Mouse (Mus musculus): Measurements from ENCODE around the gene Gspt1. TPM values are rescaled to one million over a fixed set of nuclear protein-coding genes. Genes with fewer than 3 reads are reported as not detected.

Gene Gspt1
- polyA plus RNA-seq, 2 experiments, result 36.1 to 44.4 TPM

GRCm38 (mm10) chr16:11200247-11200646 lies 53.9 kb downstream of the Gspt1 start:
- TF ChIP-seq EP300 (IDR thresholded peaks at IDR 0.05; ENCODE audit: low read depth), result no peak
- TF ChIP-seq CTCF (IDR thresholded peaks at IDR 0.05; ENCODE audit: low read depth), result no peak
- no peak overlapping the region for H3K9ac ChIP-seq (replicated peaks)
- H3K4me2 ChIP-seq (ENCODE audit: low read depth), result no peak overlapping the region
- peaks cover 57% of the 10 kb centered on the region for H3K36me3 ChIP-seq (replicated peaks; ENCODE audit: control insufficient read depth, insufficient read depth, low read depth)
- H3K27ac ChIP-seq, result no peak overlapping the region
- H3K4me1 ChIP-seq (replicated peaks; ENCODE audit: control insufficient read depth in 2 of 2, insufficient read depth in 2 of 2, low read length in 1 of 2), result peaks cover 13 to 25% of the 10 kb centered on the region in 2 experiments
- H3K4me3 ChIP-seq (ENCODE audit: insufficient read depth in 1 of 2, low read depth in 2 of 2, low read length in 2 of 2), result no peak overlapping the region
- 82% methylated on average over 3 of the region's 3 CpGs for WGBS (ENCODE audit: insufficient replicate concordance)
- no peak for ATAC-seq (ENCODE audit: insufficient read depth)
- no peak for DNase-seq (ENCODE audit: low read depth in 3 of 3, low spot score in 3 of 3)
- H3K9me3 ChIP-seq (ENCODE audit: control insufficient read depth, low read length), result no peaks in the 10 kb centered on the region
- H3K27me3 ChIP-seq (ENCODE audit: control insufficient read depth, insufficient read depth, low read length), result no peaks in the 10 kb centered on the region

DNA sequence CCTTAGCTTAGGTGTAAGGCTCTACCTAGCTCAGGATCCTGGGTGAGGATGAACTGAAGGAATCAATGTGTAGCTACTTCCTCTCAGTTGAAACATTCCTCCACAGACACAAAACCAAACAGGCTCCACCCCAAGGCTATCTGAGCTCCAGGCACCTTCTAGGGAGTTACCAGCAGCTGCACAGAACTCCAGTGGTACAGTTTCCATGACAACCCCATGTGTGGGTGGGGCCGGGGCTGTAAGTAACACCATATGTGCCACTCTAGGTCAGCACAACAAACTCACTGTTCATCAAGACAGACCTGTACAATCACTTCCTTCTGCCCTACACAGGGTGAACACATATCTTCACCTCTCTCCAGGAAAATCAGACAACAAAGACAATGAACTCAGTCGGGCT lies 55.7 kb downstream of the Gspt1 start:
- DNase-seq (ENCODE audit: low read depth in 3 of 3, low spot score in 3 of 3), result peak; percentile 47 to 55 (median 52)
- Histone ChIP-seq H3K4me2 (ENCODE audit: low read depth) (no peak overlapping the region), H3K4me1 (replicated peaks; ENCODE audit: control insufficient read depth in 2 of 2, insufficient read depth in 2 of 2, low read length in 1 of 2) (peaks cover 6 to 12% of the 10 kb centered on the region in 2 experiments), H3K36me3 (replicated peaks; ENCODE audit: control insufficient read depth, insufficient read depth, low read depth) (peaks cover 75% of the 10 kb centered on the region), H3K4me3 (ENCODE audit: insufficient read depth in 1 of 2, low read depth in 2 of 2, low read length in 2 of 2) (no peak overlapping the region), H3K9ac (replicated peaks) (no peak overlapping the region), H3K27me3 (ENCODE audit: control insufficient read depth, insufficient read depth, low read length) (no peaks in the 10 kb centered on the region), H3K27ac (no peak overlapping the region), H3K9me3 (ENCODE audit: control insufficient read depth, low read length) (no peaks in the 10 kb centered on the region)
- TF ChIP-seq CTCF (IDR thresholded peaks at IDR 0.05; ENCODE audit: low read depth), result no peak
- no peak for TF ChIP-seq EP300 (IDR thresholded peaks at IDR 0.05; ENCODE audit: low read depth)
- 50% methylated on average over 2 of the region's 2 CpGs for WGBS (ENCODE audit: insufficient replicate concordance)
- peak; percentile 36; the same call in 1 of the 2 replicates for ATAC-seq (ENCODE audit: insufficient read depth)

GRCm38 (mm10) chr16:11197052-11197451 lies 57.1 kb downstream of the Gspt1 start:
- no peak overlapping the region for H3K9ac ChIP-seq (replicated peaks)
- H3K4me3 ChIP-seq (ENCODE audit: insufficient read depth in 1 of 2, low read depth in 2 of 2, low read length in 2 of 2), result no peak overlapping the region
- peaks cover 4 to 12% of the 10 kb centered on the region in 2 experiments for H3K4me1 ChIP-seq (replicated peaks; ENCODE audit: control insufficient read depth in 2 of 2, insufficient read depth in 2 of 2, low read length in 1 of 2)
- DNase-seq (ENCODE audit: low read depth in 3 of 3, low spot score in 3 of 3) (no peak), ATAC-seq (ENCODE audit: insufficient read depth) (no peak)
- no peak overlapping the region for H3K4me2 ChIP-seq (ENCODE audit: low read depth)
- no peaks in the 10 kb centered on the region for H3K9me3 ChIP-seq (ENCODE audit: control insufficient read depth, low read length)
- WGBS (ENCODE audit: insufficient replicate concordance), result 78% methylated on average over 4 of the region's 4 CpGs
- no peak overlapping the region for H3K27ac ChIP-seq
- TF ChIP-seq CTCF (IDR thresholded peaks at IDR 0.05; ENCODE audit: low read depth) (no peak), EP300 (IDR thresholded peaks at IDR 0.05; ENCODE audit: low read depth) (no peak)
- H3K27me3 ChIP-seq (ENCODE audit: control insufficient read depth, insufficient read depth, low read length), result no peaks in the 10 kb centered on the region
- peaks cover 86% of the 10 kb centered on the region for H3K36me3 ChIP-seq (replicated peaks; ENCODE audit: control insufficient read depth, insufficient read depth, low read depth)

GRCm38 (mm10) chr16:11193231-11193630 lies 60.9 kb downstream of the Gspt1 start:
- Histone ChIP-seq H3K4me3 (ENCODE audit: insufficient read depth in 1 of 2, low read depth in 2 of 2, low read length in 2 of 2) (no peak overlapping the region), H3K27ac (no peak overlapping the region), H3K36me3 (replicated peaks; ENCODE audit: control insufficient read depth, insufficient read depth, low read depth) (peaks cover 57% of the 10 kb centered on the region), H3K4me1 (replicated peaks; ENCODE audit: control insufficient read depth in 2 of 2, insufficient read depth in 2 of 2, low read length in 1 of 2) (peaks cover 0 to under 1% of the 10 kb centered on the region in 2 experiments; a peak in 1 of 4 replicates), H3K9ac (replicated peaks) (no peak overlapping the region), H3K9me3 (ENCODE audit: control insufficient read depth, low read length) (no peaks in the 10 kb centered on the region), H3K4me2 (ENCODE audit: low read depth) (no peak overlapping the region), H3K27me3 (ENCODE audit: control insufficient read depth, insufficient read depth, low read length) (no peaks in the 10 kb centered on the region)
- no peak for DNase-seq (ENCODE audit: low read depth in 3 of 3, low spot score in 3 of 3)
- TF ChIP-seq EP300 (IDR thresholded peaks at IDR 0.05; ENCODE audit: low read depth) (no peak), CTCF (IDR thresholded peaks at IDR 0.05; ENCODE audit: low read depth) (no peak)
- no peak for ATAC-seq (ENCODE audit: insufficient read depth)
- WGBS (ENCODE audit: insufficient replicate concordance), result 86% methylated on average over 2 of the region's 2 CpGs

GRCm38 (mm10) chr16:11190150-11190549 lies 64.0 kb downstream of the Gspt1 start:
- WGBS (ENCODE audit: insufficient replicate concordance), result 72% methylated on average over 7 of the region's 7 CpGs
- no peak for TF ChIP-seq EP300 (IDR thresholded peaks at IDR 0.05; ENCODE audit: low read depth)
- no peak for TF ChIP-seq CTCF (IDR thresholded peaks at IDR 0.05; ENCODE audit: low read depth)
- no peak overlapping the region for H3K27ac ChIP-seq
- peaks cover 28% of the 10 kb centered on the region for H3K36me3 ChIP-seq (replicated peaks; ENCODE audit: control insufficient read depth, insufficient read depth, low read depth)
- no peak overlapping the region for H3K4me3 ChIP-seq (ENCODE audit: insufficient read depth in 1 of 2, low read depth in 2 of 2, low read length in 2 of 2)
- DNase-seq (ENCODE audit: low read depth in 3 of 3, low spot score in 3 of 3) (no peak), ATAC-seq (ENCODE audit: insufficient read depth) (no peak)
- no peak overlapping the region for H3K4me2 ChIP-seq (ENCODE audit: low read depth)
- no peaks in the 10 kb centered on the region for H3K27me3 ChIP-seq (ENCODE audit: control insufficient read depth, insufficient read depth, low read length)
- no peaks in the 10 kb centered on the region for H3K4me1 ChIP-seq (replicated peaks; ENCODE audit: control insufficient read depth in 2 of 2, insufficient read depth in 2 of 2, low read length in 1 of 2)
- H3K9ac ChIP-seq (replicated peaks), result no peak overlapping the region
- H3K9me3 ChIP-seq (ENCODE audit: control insufficient read depth, low read length), result no peaks in the 10 kb centered on the region
